ENCODE assay signal across 8 mouse cellular contexts in the genomic region with DNA sequence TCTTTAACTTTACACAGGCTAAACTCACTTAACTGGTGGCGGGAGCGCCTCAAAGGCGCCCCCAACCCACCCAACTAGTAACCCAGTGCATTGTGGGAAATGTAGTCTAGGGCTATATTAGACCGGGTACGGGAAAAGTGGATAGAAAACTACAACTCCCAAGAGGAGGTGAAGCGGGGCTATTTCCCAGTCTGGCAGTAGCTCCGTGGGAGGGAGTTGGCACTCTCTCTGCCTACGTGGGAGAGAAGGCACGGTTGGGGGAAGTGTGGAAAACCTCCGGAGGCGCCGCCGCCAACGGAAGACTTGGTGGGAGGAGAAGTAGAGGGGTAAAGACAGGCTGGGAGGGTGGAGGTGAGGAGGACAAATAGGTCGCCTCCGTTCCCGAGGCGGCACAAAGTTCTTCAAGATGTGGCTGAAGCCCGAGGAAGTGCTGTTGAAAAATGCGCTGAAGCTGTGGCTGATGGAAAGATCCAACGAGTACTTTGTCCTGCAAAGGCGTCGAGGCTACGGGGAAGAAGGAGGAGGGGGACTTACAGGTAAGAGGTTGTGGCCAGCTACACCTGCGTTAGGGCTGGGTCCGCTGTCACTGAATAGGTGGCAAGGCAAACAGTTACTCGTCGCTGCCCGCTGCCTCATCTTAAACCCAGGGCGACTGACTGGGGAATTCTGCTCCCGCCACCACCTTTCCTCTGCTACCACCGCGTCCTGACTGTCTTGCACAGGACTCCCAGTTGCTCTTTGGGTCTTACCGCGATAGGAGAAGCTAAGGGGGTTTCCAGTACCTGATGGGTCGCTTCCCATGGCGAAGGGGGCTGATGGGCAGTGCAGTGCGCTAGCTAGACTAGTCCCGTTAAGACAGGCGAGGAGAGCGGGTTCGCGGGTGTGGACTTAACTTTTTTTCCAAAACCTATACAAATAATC. TPM values are rescaled to one million over a fixed set of nuclear protein-coding genes. Genes with fewer than 3 reads are reported as not detected.
DNase-seq lines count a peak whose midpoint lies in the region; ATAC-seq lines count a peak whose summit lies in the region.

Gene Tbc1d8b, plus strand, starts transcription at position 222 of the 921 bp plus-strand sequence.

- peak within 1 kb of the TSS; percentile 47 for H3K4me3 ChIP-seq in hindbrain, embryonic 12.5 days

- no peak within 1 kb of the TSS for H3K27ac ChIP-seq in hindbrain, embryonic 12.5 days

- no peaks in the 10 kb centered on the region for H3K4me1 ChIP-seq in hindbrain, embryonic 12.5 days

- ATAC-seq in hindbrain, embryonic 12.5 days (ENCODE audit: low FRiP score), result peak; percentile 99

- no peaks in the 10 kb centered on the region for H3K9me3 ChIP-seq in hindbrain, embryonic 12.5 days (replicated peaks)

- H3K4me2 ChIP-seq in hindbrain, embryonic 12.5 days (replicated peaks), result peak within 1 kb of the TSS; percentile 64

- DNase-seq in MN1 (ENCODE audit: low spot score), result peak; percentile 70
- peak; percentile 90 for DNase-seq in cerebellum, adult 9-11 months
- DNase-seq in frontal cortex, postnatal 10 days (ENCODE audit: low spot score in 2 of 2), result peak; percentile 53 to 59
- DNase-seq in layer of hippocampus, postnatal 14 days (ENCODE audit: low spot score in 2 of 2), result peak; percentile 53 to 85
- peak; percentile 82 for DNase-seq in lung, postnatal 14 days
- peak; percentile 13 for DNase-seq in retina, adult 2 months (ENCODE audit: low read depth, low spot score)
- DNase-seq in thymus, postnatal 36 days, result peak; percentile 57 to 60

- peaks cover 6% of the 10 kb centered on the region for H3K27me3 ChIP-seq in hindbrain, embryonic 12.5 days

- WGBS in hindbrain, embryonic 12.5 days, result 20% methylated on average over 43 of the region's 43 CpGs

- H3K36me3 ChIP-seq in hindbrain, embryonic 12.5 days, result no peaks in the 10 kb centered on the region

- H3K9ac ChIP-seq in hindbrain, embryonic 12.5 days, result peak within 1 kb of the TSS; percentile 43

RNA-seq across cellular contexts. Expression of gene Tbc1d8b, which starts in this region (rescaled TPM):
- 1.6 and 1.7 TPM in 2 replicates for polyA plus RNA-seq in hindbrain, embryonic 12.5 days (2016; fragmentation: Nextera tagmentation; extraction: Ambion mirVana)
- total RNA-seq in layer of hippocampus, postnatal 14 days (2021), result 1 to 10 TPM; 6.0 to 7.2 TPM

Comparison
In these comparisons a context has a peak if more than half of its experiments do, and no peak if none do; other contexts are left out.
1. DNase-seq: peak in every context shown above with its lines; median percentile 90 in cerebellum, adult 9-11 months; 82 in lung, postnatal 14 days; 70 in MN1; 69 in layer of hippocampus, postnatal 14 days; 58 in thymus, postnatal 36 days; 56 in frontal cortex, postnatal 10 days; 13 in retina, adult 2 months.